In genomic region chr16:35983517-35984101, GRCm38 (mm10) we compare ENCODE assay signal across 8 mouse cellular contexts. TPM values are rescaled to one million over a fixed set of nuclear protein-coding genes. Genes with fewer than 3 reads are reported as not detected.
DNase-seq lines count a peak whose midpoint lies in the region; ATAC-seq and TF ChIP-seq lines count a peak whose summit lies in the region.

No protein-coding gene starts in this region.

- peak overlapping the region; percentile 82 for H3K9ac ChIP-seq in forebrain, postnatal 0 days
- H3K9ac ChIP-seq in lung, embryonic 16.5 days (ENCODE audit: low read length), result peak overlapping the region; percentile 92

- H3K4me1 ChIP-seq in cerebellum, adult 2 months (ENCODE audit: control insufficient read depth, insufficient read depth, low read length), result peaks cover 3% of the 10 kb centered on the region; the same call in 1 of the 2 replicates
- 0 out of 2 replicates have a peak, but pooled peaks cover 3% of the 10 kb centered on the region for H3K4me1 ChIP-seq in forebrain, postnatal 0 days (ENCODE audit: insufficient read depth)
- peaks cover 3% of the 10 kb centered on the region; the same call in 1 of the 2 replicates for H3K4me1 ChIP-seq in lung, embryonic 16.5 days (replicated peaks; ENCODE audit: control insufficient read depth, insufficient read depth, low read length)

- no peak for TF ChIP-seq POLR2A in cerebellum, adult 2 months (IDR thresholded peaks at IDR 0.05; ENCODE audit: borderline replicate concordance, insufficient read depth, low read length)

- peak overlapping the region; percentile 71 for H3K4me3 ChIP-seq in cerebellum, adult 2 months (replicated peaks; ENCODE audit: insufficient read depth, low read depth, low read length)
- H3K4me3 ChIP-seq in forebrain, postnatal 0 days (ENCODE audit: low read depth, low read length), result peak overlapping the region; percentile 92
- H3K4me3 ChIP-seq in lung, embryonic 16.5 days (ENCODE audit: low read length), result peak overlapping the region; percentile 86

- H3K27me3 ChIP-seq in cerebellum, adult 2 months (ENCODE audit: control insufficient read depth, insufficient read depth, low read length), result 0 out of 2 replicates have a peak, but pooled peaks cover 2% of the 10 kb centered on the region
- H3K27me3 ChIP-seq in forebrain, postnatal 0 days (ENCODE audit: insufficient read depth, low read length), result no peaks in the 10 kb centered on the region
- no peaks in the 10 kb centered on the region for H3K27me3 ChIP-seq in lung, embryonic 16.5 days (ENCODE audit: control insufficient read depth, insufficient read depth, low read depth, low read length)

- peak; percentile 78 for ATAC-seq in forebrain, postnatal 0 days
- peak; percentile 68 to 69 for ATAC-seq in hematopoietic stem cell, adult 5-6 weeks (replicated peaks in 1 of 2; ENCODE audit: insufficient read depth in 1 of 2, low FRiP score in 2 of 2, low TSS enrichment in 1 of 2, low read depth in 1 of 2, poor library complexity in 2 of 2, severe bottlenecking in 2 of 2)
- peak; percentile 74 for ATAC-seq in lung, embryonic 16.5 days (ENCODE audit: low read depth)

- H3K36me3 ChIP-seq in forebrain, postnatal 0 days (ENCODE audit: insufficient read depth), result no peaks in the 10 kb centered on the region
- H3K36me3 ChIP-seq in lung, embryonic 16.5 days (ENCODE audit: control insufficient read depth, insufficient read depth, low read length), result no peaks in the 10 kb centered on the region

- H3K27ac ChIP-seq in cerebellum, adult 2 months (ENCODE audit: insufficient read depth, low read length), result peak overlapping the region; percentile 83
- peak overlapping the region; percentile 99 for H3K27ac ChIP-seq in forebrain, postnatal 0 days (ENCODE audit: low read depth, low read length)
- H3K27ac ChIP-seq in lung, embryonic 16.5 days (ENCODE audit: low read length), result peak overlapping the region; percentile 96

- DNase-seq in Muller cell, postnatal 12 days (ENCODE audit: inconsistent ontology term), result peak; percentile 77
- DNase-seq in cerebellum, adult 2 months, result peak; percentile 76 to 80
- DNase-seq in forebrain, postnatal 0 days, result peak; percentile 58
- DNase-seq in layer of hippocampus, postnatal 10 days (ENCODE audit: low spot score in 2 of 2), result peak; percentile 69 to 73
- DNase-seq in ovary, postnatal 10 days (ENCODE audit: low spot score), result peak; percentile 20
- DNase-seq in thymus, postnatal 25 days, result peak; percentile 59

- H3K9me3 ChIP-seq in forebrain, postnatal 0 days (ENCODE audit: low read length), result no peaks in the 10 kb centered on the region
- no peaks in the 10 kb centered on the region for H3K9me3 ChIP-seq in lung, embryonic 16.5 days (ENCODE audit: control insufficient read depth, low read length)

- no peak for TF ChIP-seq CTCF in cerebellum, adult 2 months (IDR thresholded peaks at IDR 0.05; ENCODE audit: borderline replicate concordance, insufficient read depth, low read depth, low read length)
- no peak for TF ChIP-seq CTCF in forebrain, postnatal 0 days (IDR thresholded peaks at IDR 0.05; ENCODE audit: low read depth)

- peak overlapping the region; percentile 64 for H3K4me2 ChIP-seq in forebrain, postnatal 0 days (ENCODE audit: low read depth)
- peak overlapping the region; percentile 75 for H3K4me2 ChIP-seq in lung, embryonic 16.5 days (ENCODE audit: low read depth, low read length)

- WGBS in cerebellum, adult 2 months, result under 1% methylated on average over 83 of the region's 86 CpGs
- under 1% methylated on average over 78 of the region's 86 CpGs for WGBS in forebrain, postnatal 0 days
- 0% methylated on average over 33 of the region's 86 CpGs for WGBS in lung, embryonic 16.5 days

RNA-seq across cellular contexts. Expression of gene Kpna1, which starts 5.1 kb away (rescaled TPM):
- polyA plus RNA-seq in cerebellum, adult 2 months (2012; rRNA removed), result 46.2 and 46.6 TPM in 2 replicates
- total RNA-seq in forebrain, postnatal 0 days (2014; rRNA removed), result 83.2 and 97.1 TPM in 2 replicates
- polyA plus RNA-seq in forebrain, postnatal 0 days (2015; fragmentation: Nextera tagmentation; extraction: Ambion mirVana), result 51.0 and 59.7 TPM in 2 replicates
- 43.1 and 60.8 TPM in 2 replicates for total RNA-seq in hematopoietic stem cell, adult 5-6 weeks (2017)
- 100 to 1,000 TPM in 1 of 2 experiments, 10 to 100 TPM in 1; 96.2 to 102 TPM for total RNA-seq in layer of hippocampus, postnatal 10 days (2021)
- 29.5 and 34.8 TPM in 2 replicates for polyA plus RNA-seq in lung, embryonic 16.5 days (2015; fragmentation: Nextera tagmentation; extraction: Ambion mirVana)

RNA-seq across cellular contexts. Expression of gene Dtx3l, which starts 44.7 kb away (rescaled TPM):
- 2.2 and 2.5 TPM in 2 replicates for polyA plus RNA-seq in cerebellum, adult 2 months (2012; rRNA removed)
- total RNA-seq in forebrain, postnatal 0 days (2014; rRNA removed), result 1.2 and 2.3 TPM in 2 replicates
- polyA plus RNA-seq in forebrain, postnatal 0 days (2015; fragmentation: Nextera tagmentation; extraction: Ambion mirVana), result 1.1 TPM in 2 replicates
- total RNA-seq in hematopoietic stem cell, adult 5-6 weeks (2017), result 63.4 and 70.0 TPM in 2 replicates
- total RNA-seq in layer of hippocampus, postnatal 10 days (2021), result 1 to 10 TPM; 2.9 to 3.3 TPM
- 6.9 and 7.0 TPM in 2 replicates for polyA plus RNA-seq in lung, embryonic 16.5 days (2015; fragmentation: Nextera tagmentation; extraction: Ambion mirVana)

RNA-seq across cellular contexts. Expression of gene Parp9, which starts 45.3 kb away (rescaled TPM):
- 2.6 and 2.9 TPM in 2 replicates for polyA plus RNA-seq in cerebellum, adult 2 months (2012; rRNA removed)
- 3.3 and 5.1 TPM in 2 replicates for total RNA-seq in forebrain, postnatal 0 days (2014; rRNA removed)
- polyA plus RNA-seq in forebrain, postnatal 0 days (2015; fragmentation: Nextera tagmentation; extraction: Ambion mirVana), result 2.3 and 3.2 TPM in 2 replicates
- total RNA-seq in hematopoietic stem cell, adult 5-6 weeks (2017), result 65.9 and 69.0 TPM in 2 replicates
- 1 to 10 TPM; 1.9 to 2.3 TPM for total RNA-seq in layer of hippocampus, postnatal 10 days (2021)
- polyA plus RNA-seq in lung, embryonic 16.5 days (2015; fragmentation: Nextera tagmentation; extraction: Ambion mirVana), result 8.8 and 11.1 TPM in 2 replicates

RNA-seq across cellular contexts. Expression of gene Wdr5b, which starts 57.4 kb away (rescaled TPM):
- 5.1 and 6.4 TPM in 2 replicates for polyA plus RNA-seq in cerebellum, adult 2 months (2012; rRNA removed)
- total RNA-seq in forebrain, postnatal 0 days (2014; rRNA removed), result 8.8 and 12.2 TPM in 2 replicates
- polyA plus RNA-seq in forebrain, postnatal 0 days (2015; fragmentation: Nextera tagmentation; extraction: Ambion mirVana), result 5.0 and 6.8 TPM in 2 replicates
- total RNA-seq in hematopoietic stem cell, adult 5-6 weeks (2017), result 12.8 and 15.5 TPM in 2 replicates
- 1 to 10 TPM; 4.5 to 5.8 TPM for total RNA-seq in layer of hippocampus, postnatal 10 days (2021)
- 9.9 and 10.2 TPM in 2 replicates for polyA plus RNA-seq in lung, embryonic 16.5 days (2015; fragmentation: Nextera tagmentation; extraction: Ambion mirVana)

Comparison
In these comparisons a context has a peak if more than half of its experiments do, and no peak if none do; other contexts are left out.
1. Peak in every context shown above with its lines: DNase-seq, ATAC-seq, H3K4me3 ChIP-seq and H3K27ac ChIP-seq.
2. DNase-seq: peak in every context shown above with its lines; median percentile 78 in cerebellum, adult 2 months; 77 in Muller cell, postnatal 12 days; 71 in layer of hippocampus, postnatal 10 days; 59 in thymus, postnatal 25 days; 58 in forebrain, postnatal 0 days; 20 in ovary, postnatal 10 days.
3. RNA of gene Dtx3l, which starts 44.7 kb away (total RNA-seq): 63.4 to 70.0 TPM in hematopoietic stem cell, adult 5-6 weeks; 2.9 to 3.3 TPM in layer of hippocampus, postnatal 10 days and 1.2 to 2.3 TPM in forebrain, postnatal 0 days; every median in the first group is over 10 times any median in the second.
4. RNA of gene Parp9, which starts 45.3 kb away (total RNA-seq): 65.9 to 69.0 TPM in hematopoietic stem cell, adult 5-6 weeks; 3.3 to 5.1 TPM in forebrain, postnatal 0 days and 1.9 to 2.3 TPM in layer of hippocampus, postnatal 10 days; every median in the first group is over 10 times any median in the second.